Mouse (Mus musculus): ENCODE measurements around the gene Copb1. TPM values are rescaled to one million over a fixed set of nuclear protein-coding genes. Genes with fewer than 3 reads are reported as not detected.
"Not testable (repeated sequence)": the region's sequence is repeated elsewhere in the genome, so short reads cannot be mapped to it uniquely, and the experiment has no call there.

Copb1 gene
- total RNA-seq, 2 experiments from 2014 or later = 43.7 to 44.1 TPM

GRCm38 (mm10) chr7:114231857-114232256 is 22.7 kb downstream of the Copb1 start:
- intact Hi-C loops (cut with DNase I) = loop anchor here (2.0 kb wide), 1 partner anchor 15 kb away; no protein-coding TSS in a partner anchor
- no peak for DNase-seq

- intact Hi-C loops (cut with DNase I) = no loop called here
- DNase-seq = no peak
Observed at GRCm38 (mm10) chr7:114226521-114226920, 28.0 kb downstream of the Copb1 start.

- DNase-seq = no peak
- intact Hi-C loops (cut with DNase I) = no loop called here
Observed at GRCm38 (mm10) chr7:114220433-114220832, 34.1 kb downstream of the Copb1 start.

GRCm38 (mm10) chr7:114216908-114217307 is 37.6 kb downstream of the Copb1 start:
- DNase-seq = no peak
- intact Hi-C loops (cut with DNase I) = no loop called here

- no peak for DNase-seq
- intact Hi-C loops (cut with DNase I) = loop anchor here (5.0 kb wide), 1 partner anchor 82 kb away; no protein-coding TSS in a partner anchor
Observed at GRCm38 (mm10) chr7:114214385-114214784, 40.1 kb downstream of the Copb1 start.

- no peak for DNase-seq
- intact Hi-C loops (cut with DNase I) = loop anchor here (1.0 to 5.0 kb wide), 3 partner anchors 81 to 146 kb away; no protein-coding TSS in a partner anchor
Observed at GRCm38 (mm10) chr7:114213537-114213936, 41.0 kb downstream of the Copb1 start.

- intact Hi-C loops (cut with DNase I) = loop anchor here (5.0 kb wide), 1 partner anchor 78 kb away; no protein-coding TSS in a partner anchor
- DNase-seq = no peak
Observed at GRCm38 (mm10) chr7:114210618-114211017, 43.9 kb downstream of the Copb1 start.

GRCm38 (mm10) chr7:114209841-114210240 is 44.7 kb downstream of the Copb1 start:
- DNase-seq = no peak
- intact Hi-C loops (cut with DNase I) = loop anchor here (5.0 kb wide), 1 partner anchor 78 kb away; no protein-coding TSS in a partner anchor

GRCm38 (mm10) chr7:114203491-114204359 is 50.8 kb downstream of the Copb1 start:
- intact Hi-C loops (cut with DNase I) = no loop called here
- DNase-seq = no peak

GRCm38 (mm10) chr7:114202972-114203404 is 51.5 kb downstream of the Copb1 start:
- intact Hi-C loops (cut with DNase I) = no loop called here
- no peak for DNase-seq

- DNase-seq = no peak
- intact Hi-C loops (cut with DNase I) = no loop called here
Observed at GRCm38 (mm10) chr7:114200651-114201050, 53.9 kb downstream of the Copb1 start.

GRCm38 (mm10) chr7:114199428-114200110 is 54.9 kb downstream of the Copb1 start:
- DNase-seq = no peak
- intact Hi-C loops (cut with DNase I) = loop anchor here (5.0 kb wide), 1 partner anchor 82 kb away; the partner anchor contains the start of gene Rras2

- intact Hi-C loops (cut with DNase I) = loop anchor here (5.0 kb wide), 1 partner anchor 81 kb away; the partner anchor contains the start of gene Rras2
- no peak for DNase-seq
Observed at GRCm38 (mm10) chr7:114198252-114198651, 56.3 kb downstream of the Copb1 start.

- DNase-seq = not testable (repeated sequence)
- intact Hi-C loops (cut with DNase I) = loop anchor here (5.0 kb wide), 1 partner anchor 79 kb away; the partner anchor contains the start of gene Rras2
Observed at GRCm38 (mm10) chr7:114196588-114196987, 57.9 kb downstream of the Copb1 start.

GRCm38 (mm10) chr7:114194788-114195187 is 59.7 kb downstream of the Copb1 start:
- DNase-seq = not testable (repeated sequence)
- intact Hi-C loops (cut with DNase I) = loop anchor here (5.0 kb wide), 1 partner anchor 77 kb away; the partner anchor contains the start of gene Rras2

- intact Hi-C loops (cut with DNase I) = no loop called here
- DNase-seq = no peak
Observed at GRCm38 (mm10) chr7:114194224-114194623, 60.3 kb downstream of the Copb1 start.

- intact Hi-C loops (cut with DNase I) = no loop called here
- no peak for DNase-seq
Observed at GRCm38 (mm10) chr7:114193284-114194067, 61.0 kb downstream of the Copb1 start.

- intact Hi-C loops (cut with DNase I) = no loop called here
- no peak for DNase-seq
Observed at GRCm38 (mm10) chr7:114192581-114192980, 61.9 kb downstream of the Copb1 start.

- intact Hi-C loops (cut with DNase I) = no loop called here
- DNase-seq = no peak
Observed at GRCm38 (mm10) chr7:114183416-114183815, 71.1 kb downstream of the Copb1 start.

GRCm38 (mm10) chr7:114182708-114183107 is 71.8 kb downstream of the Copb1 start:
- no peak for DNase-seq
- intact Hi-C loops (cut with DNase I) = no loop called here
